Mouse (Mus musculus) hindlimb bud, embryonic 11.5 days (tissue): ENCODE results near the gene Abca17.

Source experiments
- DNase-seq: peaks from one replicate; pipeline ENCODE4 v3.0.0-alpha.2; 2012; ENCODE audit warnings: low read depth, low spot score; ENCODE audit errors: extremely low spot score

Abca17 gene

DNA sequence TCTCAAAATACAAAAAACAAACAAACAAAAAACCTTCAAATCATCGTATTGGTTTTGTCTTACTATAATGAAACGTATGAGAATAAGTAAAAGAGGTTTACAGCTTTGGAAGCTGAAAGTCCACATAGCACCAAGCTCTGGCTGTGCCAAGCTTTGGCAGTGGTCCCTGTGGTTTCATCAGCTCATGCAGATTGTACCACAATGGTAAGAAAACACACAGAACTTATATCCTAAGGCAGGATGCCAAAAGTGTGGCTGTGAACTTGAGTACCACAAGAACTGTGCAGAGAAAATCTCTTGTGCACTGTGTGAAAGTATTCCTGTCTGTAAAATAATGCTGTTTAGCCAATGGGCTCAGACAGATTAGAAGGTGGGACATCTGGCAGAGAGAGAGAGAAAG, 1.7 kb downstream of the Abca17 start:
- DNase-seq: no peak

DNA sequence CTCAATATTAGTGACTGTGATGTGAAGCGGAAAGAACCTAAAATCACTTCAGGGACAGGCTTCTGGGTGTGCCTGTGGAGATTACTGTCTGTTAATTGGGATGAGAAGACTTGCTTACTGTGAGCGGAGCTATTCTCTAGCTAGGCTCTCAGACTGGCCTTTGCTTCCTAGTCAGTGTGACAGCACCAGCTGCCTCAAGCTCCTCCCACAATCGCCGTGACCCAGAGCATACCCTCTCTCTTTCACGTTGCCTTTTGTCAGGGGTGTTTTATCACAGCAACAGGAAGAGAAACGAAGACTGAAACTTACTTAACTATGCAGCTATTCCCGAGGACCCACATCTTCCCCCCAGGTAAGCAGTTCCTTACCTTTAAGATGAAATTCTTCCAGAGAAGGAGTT, 4.0 kb downstream of the Abca17 start:
- DNase-seq: no peak

DNA sequence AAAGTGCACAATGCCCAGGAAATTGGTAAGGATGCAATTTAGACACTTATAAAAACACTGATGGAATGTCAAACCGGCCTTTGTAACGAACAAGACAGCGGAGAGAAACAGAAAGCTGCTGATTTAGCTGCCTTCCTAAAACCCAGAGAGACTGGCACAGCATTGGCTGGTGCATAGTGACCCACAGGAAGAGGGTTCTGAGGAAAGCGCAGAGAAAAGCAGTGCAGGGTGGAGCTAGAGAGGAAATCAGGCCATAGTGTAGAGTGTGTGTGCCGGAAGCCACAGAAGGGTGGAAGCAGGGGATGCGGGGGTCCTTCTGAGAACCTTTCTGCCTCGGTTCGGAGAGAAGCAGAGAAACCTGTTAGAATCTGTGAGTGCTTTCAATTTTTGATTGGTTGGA, 6.2 kb downstream of the Abca17 start:
- DNase-seq: no peak

DNA sequence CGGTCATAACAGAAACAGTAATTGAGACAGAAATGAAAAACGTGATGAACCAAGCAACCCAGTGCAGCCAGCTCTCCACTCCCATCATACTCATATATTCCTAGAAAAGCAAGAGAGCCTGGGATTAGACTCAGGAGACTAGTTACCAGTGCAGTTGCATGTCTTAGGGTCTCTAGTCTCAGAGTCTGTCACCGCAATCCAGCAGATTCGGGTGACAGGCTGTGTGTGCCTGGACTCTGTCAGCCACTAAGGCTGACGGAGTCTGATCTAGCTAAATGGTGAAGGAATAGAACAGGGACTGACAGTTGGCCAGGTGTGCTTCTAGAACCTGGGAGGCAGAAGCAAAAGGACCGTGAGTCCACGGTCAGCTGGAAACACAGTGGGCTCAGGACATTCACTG, 23.2 kb downstream of the Abca17 start:
- no peak for DNase-seq

DNA sequence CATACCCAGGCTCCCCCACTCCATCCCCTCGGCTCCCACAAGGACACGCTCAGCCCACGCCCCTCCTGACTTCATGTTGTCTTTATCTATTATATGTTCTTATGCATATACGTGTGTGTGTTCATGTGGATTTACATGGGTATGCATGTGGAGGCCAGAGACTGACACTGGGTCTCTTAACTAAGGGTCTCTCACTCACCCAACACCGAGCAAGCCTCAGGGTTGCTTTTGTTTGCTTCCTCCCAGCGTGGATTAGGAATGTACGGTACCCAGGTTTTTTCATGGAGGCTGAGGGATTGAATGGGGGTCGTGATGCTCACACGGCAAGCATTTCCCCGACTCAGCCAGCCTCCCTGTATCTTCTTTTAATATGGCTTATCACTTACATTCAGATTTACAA, 25.8 kb downstream of the Abca17 start:
- no peak for DNase-seq

DNA sequence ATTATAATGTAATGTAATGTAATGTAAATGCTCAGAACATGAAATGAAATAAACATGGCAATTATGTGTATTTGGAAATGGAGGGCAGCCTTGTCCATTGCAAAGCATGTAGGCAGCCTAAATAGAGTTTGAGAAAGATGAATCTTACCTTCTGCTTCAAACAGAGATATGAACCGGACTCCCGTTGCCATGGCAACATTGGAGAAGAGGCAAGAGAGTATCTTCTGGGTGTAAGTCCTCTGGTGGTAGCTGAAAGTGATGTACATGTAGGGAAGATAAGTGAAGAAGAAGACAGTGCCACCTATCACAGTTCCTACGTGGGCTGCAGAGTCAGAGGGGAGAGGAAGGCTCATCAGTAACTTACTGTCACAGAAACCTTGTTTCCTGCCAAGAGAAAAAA, 30.0 kb downstream of the Abca17 start:
- DNase-seq: no peak

DNA sequence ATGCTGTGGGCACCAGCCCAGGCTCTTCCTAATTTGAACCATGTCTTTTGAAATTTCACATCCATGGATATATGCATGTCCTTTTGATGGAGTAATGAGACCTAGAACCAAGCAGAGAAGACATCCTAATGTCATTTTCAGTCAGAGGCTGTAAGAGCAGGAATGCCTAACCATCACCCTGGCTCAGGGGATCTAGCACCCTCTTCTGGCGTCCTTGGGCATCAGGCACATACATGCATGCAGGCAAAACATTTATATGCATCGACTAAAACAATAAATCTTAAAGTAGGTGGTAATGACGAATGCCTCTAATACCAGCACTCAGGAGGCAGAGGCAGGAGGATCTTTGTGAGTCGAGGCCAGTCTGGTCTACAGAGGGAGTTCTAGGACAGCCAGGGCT, 43.4 kb downstream of the Abca17 start:
- DNase-seq: no peak

DNA sequence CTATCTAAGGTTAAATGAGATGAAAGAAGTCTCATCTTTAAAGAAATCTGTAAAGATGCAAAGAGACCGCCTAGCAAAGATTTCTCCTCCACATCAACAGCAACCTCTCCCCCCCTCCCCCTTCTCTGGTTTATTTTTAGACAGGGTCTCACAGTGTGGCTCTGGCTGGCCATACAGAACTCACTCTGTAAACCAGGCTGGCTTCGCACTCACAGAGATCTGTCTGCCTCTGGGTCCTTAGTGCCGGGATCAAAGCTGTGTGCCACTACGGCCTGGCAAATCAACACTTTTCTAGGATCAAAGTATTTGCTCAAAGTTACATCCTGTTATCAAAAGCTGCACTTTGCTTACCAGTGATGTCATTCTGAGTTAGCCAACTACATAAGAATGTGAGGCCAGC, 50.2 kb downstream of the Abca17 start:
- DNase-seq: no peak

DNA sequence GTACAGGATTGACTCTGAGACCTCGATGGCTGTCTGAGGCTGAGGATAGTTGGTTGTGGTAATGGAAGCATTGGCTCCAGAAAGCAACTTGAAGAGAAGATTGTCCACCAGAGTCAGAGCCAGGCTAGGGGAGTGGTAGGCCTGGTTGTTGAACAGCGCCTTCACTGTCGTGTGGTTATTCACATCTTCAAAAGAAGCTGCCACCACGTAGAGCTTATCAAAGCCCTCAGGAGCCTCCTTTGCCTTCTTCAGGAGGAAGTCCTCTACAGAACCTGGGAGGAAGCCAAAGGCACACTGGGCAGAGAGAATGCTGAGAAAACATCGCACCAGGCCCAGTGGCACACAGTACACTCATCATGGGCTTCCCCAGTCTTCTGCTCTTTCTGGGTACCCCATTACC, 61.5 kb downstream of the Abca17 start:
- no peak for DNase-seq

DNA sequence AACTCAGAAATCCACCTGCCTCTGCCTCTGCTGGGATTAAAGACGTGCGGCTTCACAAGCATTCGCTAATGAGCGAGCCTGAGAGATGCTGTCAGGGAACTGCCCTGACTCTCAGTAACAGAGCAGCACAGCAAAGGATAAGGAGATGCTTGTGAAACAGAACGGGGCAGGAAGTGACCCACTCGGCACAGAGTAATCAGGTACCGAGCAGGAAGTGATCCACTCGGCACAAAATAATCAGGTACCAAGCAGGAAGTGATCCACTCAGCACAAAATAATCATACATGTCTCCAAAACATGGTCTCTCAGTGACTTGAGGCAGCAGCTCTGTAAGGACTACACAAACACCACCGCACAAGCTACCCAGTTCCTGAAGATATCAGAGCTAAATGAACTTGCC, 62.4 kb downstream of the Abca17 start:
- DNase-seq: no peak

DNA sequence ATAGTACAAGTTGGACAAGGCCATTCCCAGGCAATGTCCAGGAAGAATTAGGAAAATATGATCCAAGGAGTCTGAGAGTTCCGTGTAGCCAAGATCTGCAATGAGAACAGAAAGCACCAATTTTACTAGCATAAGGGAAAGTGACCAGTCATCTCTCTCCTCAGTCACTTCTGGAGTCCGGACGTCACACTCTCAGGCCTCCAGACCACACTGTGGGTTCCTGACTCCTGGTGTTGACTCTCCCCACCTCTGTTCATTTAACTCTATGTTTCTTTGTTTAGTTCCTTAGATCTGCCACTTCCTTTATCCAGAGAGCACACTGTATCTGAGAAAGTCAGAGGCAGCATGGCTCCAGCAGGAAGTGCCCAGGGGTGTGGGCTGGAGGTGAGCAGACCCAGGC, 65.2 kb downstream of the Abca17 start:
- no peak for DNase-seq

DNA sequence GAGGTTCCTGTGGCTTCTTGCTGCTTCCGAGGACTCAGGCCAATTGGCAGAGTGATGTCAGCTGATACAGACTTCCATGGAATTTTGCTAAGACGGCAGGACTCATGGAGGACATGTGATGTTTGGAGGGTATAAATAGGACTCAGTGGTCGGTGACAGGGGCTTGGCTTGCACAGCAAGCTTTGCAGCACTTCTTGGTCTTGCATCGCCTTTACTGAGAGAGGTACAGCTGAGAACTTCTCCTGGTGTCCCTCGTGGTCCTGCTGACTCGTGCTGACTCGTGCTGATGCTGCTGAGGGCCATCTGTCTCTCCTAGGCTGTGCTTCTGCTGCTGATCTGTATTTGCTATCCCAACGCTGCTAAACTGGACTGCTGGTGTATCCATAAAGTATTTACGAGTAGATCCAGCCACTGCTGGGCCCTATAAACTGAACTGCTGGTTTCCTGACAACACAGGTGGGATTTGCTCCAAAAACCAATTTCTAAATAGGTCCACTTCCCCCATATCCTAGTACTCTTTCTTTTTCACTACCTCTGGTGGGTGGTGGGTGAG, 67.5 kb downstream of the Abca17 start:
- DNase-seq: no peak

DNA sequence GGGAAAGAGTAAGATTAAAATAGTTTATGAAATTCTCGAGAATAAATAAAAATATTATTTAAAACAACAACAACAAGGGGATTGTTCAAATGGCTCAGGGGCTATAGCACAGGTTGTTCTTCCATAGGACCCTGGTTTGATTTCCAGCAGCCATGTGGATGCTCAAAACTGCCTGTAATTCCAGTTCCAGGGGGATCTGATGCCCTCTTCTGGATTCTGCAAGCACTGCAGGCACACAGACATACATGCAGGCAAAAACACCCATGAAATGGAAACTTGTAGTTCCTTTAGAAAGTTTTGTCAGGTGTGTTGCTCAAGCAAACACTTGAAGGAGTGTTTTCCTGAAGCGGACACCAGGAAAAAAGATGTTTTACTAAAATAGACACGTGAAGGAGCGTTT, 68.2 kb downstream of the Abca17 start:
- no peak for DNase-seq

DNA sequence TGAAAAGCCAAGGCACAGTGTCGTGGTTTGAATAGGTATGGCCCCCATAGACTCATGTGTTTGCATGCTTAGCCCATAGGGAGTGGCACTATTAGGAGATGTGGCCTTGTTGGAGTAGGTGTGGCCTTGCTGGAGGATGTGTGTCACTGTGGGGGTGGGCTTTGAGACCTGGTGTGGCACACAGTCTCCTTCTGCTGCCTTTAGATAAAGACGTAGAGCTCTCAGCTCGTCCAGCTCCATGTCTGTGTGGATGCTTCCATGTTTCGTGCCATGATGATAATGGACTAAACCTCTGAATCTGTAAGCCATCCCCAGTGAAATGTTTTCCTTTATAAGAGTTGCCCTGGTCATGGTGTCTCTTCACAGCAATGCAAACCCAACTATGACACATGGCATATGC, 71.0 kb downstream of the Abca17 start:
- DNase-seq: no peak

DNA sequence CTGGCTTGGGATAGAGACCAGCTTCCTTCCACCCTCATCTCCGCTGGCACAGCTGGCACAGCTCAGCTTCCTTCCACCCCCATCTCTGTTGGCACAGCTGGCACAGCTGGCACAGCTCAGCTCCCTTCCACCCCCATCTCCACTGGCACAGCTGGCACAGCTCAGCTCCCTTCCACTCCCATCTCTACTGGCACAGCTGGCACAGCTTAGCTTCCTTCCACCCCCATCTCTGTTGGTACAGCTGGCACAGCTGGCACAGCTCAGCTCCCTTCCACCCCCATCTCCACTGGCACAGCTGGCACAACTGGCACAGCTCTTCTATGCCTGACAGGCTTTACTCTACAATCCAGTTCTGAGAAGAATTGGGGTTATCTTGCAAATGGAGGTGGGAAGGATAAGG, 83.7 kb downstream of the Abca17 start:
- no peak for DNase-seq

DNA sequence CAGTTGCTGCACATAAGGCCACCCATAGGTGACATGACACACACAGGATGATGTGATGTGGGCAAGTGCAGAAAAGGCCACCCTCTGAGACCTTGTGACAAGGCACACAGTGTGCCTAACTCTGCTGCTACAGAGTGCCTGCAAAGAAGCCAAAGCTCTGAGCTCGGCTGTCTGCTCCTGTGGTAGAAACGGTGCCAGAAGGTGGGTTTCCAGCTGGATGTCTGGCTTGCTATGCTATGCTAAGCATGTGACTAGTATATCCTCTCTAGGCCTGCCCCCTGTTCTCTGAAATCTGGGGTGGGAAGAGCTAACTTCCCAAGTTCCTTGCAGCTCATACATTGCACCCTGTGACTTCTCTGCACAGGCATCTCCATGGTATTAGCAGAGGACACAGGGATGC, 86.1 kb downstream of the Abca17 start:
- DNase-seq: no peak

DNA sequence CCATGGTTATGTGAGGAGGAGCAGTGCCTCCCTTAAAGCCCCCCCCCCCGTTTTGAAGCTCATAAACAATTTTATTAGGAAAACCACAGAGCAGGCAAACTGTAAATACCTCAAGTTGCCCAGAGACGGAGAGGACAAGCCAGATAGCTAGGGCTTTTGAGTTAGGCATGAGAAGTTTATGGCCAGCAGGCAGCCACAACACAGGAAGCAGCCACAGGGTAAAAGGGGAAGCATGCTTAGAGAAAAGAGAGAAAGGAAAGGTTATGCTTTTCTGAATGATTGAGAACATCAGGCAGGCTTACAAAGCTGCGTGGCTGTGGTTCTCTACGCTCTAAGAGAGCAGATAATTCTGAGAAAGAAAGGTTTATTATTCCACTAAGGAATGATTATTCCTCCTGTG, 90.4 kb downstream of the Abca17 start:
- DNase-seq: no peak

DNA sequence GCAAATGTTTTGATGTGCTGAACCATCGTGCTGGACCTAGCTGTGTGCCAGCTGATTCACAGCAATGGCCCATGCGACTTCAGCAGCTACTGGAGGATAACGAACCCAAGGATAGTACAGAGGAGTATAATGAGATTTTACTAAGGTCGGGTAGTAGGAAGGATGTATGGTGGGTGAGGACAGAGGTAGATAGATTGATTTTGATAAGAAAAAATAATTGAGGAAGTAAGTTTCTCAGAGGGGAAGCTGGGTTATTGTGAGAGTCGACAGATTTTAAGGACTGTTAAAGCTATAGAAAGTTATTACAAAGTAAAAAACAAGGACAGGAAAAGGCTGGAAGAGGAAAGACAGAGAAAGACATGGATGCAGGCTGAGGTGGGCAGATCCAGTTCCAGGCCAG, 91.2 kb downstream of the Abca17 start:
- no peak for DNase-seq

DNA sequence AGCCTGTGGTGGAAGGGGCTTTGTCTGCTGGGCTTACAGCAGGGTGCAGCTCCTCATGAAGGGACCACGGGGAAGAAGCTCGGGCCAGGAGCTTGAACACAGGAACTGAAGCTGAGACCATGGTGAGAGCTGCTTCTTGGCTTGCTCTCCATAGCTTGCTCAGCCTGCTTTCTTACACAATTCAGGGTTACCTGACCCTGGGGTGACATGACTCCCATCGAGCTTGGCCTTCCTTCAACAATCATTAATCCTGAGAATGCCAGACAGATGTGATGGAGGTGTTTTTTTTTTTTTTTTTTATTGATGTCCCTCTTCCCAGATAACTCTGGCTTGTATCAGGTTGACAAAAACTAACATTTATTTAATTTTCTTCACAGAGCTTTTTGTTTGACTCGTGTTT, 91.9 kb downstream of the Abca17 start:
- no peak for DNase-seq

DNA sequence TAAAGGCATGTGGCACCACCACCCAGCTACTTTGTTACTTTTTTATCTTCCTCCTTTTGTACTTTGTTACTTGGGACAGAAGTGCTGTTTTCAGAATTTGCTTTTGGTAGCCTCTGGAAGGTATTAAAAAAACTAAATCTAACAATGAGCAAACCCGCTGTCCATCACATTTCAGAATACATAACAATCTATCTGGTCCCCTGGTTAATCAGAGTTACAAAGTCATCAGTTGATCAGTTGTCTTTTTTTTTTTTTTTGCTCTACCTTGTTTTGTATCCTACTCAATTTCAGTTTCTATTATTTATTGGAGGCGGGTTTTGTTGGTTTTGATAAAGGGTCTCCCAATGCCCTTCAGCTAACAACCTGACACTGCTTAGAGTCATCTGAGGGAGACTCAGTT, 98.5 kb downstream of the Abca17 start:
- no peak for DNase-seq

DNA sequence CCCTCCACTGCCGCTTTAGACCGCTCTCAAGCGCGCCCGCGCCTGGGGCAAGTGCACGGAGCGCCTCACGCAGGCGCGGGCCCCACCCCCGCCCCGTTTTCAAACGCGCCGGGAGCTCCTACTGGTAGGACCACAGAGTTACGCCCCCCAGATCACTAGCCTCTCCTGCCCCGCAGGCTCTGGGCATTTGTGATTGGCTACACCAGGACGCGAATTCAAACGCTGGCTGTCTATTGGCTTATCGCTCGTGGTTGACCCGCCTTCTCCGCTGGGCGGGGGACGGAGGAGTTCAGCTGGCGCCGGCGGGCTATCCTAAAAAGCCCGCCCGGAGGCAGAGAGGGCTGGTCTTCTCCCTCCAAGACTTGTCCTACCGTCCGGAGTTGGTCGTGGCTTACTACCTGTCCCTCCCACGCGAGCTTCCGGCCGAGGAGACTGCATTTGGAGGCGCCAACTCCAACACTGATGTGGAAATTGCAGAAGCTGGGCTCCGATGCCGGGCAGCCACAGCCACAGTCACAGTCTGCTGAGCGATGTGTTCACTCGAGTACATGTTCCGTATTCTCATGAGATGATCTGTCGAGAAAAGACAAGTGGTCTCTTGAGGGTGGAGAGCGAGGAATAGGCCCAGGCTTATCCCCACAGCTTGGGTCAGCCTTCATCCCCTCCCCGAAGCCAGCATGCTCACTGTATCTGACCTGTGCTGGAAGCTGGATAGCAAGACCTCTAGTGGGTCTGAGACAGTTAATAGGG, 99.4 kb downstream of the Abca17 start, which contains the start of gene Ccnf:
TSS of gene Ccnf (minus strand) at position 165 of the 750 bp plus-strand sequence.
- DNase-seq: peak; percentile 90

DNA sequence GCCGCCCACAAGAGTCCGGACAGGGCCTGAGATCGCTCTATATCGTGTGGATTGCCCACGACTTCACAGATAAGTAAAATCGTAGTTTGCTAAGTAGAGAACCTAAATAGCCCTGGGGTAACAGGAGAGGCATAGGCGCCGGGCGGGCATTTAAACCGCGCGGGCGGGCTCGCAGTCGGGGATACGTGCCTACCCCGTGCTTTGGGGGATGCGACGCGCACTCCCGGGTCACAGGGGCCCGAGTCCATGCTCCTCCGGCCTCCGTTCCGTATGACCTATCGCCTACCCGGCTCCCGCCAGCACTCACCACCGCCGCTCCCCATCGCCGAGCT, 99.9 kb downstream of the Abca17 start:
- no peak for DNase-seq

DNA sequence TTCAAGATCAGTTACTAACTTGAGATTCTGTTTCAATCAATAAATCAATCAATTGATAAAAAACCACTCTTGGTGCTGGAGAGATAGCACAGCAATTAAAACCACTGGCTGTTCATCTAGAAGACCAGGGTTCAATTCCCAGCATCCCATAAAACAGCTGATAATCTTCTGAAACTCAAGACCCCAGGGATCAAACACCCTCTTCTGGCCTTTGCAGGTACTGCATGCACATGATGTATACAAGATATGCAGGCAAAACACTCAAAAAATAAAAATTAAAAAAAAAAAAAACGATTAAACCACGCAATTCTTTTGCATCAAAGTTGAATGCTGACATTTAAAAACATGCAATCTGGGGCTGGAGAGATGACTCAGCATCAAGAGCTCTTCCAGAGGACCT, 102.2 kb downstream of the Abca17 start:
- no peak for DNase-seq
